Mouse (Mus musculus) adrenal gland (tissue): Measurements from ENCODE around the gene Gemin8.

Experiments
- intact Hi-C: fragments of 180-260 bp; cut with DNase I; formaldehyde crosslinking; loops from one replicate; pipeline ENCODE4 v1.15.1; 2025

Gene Gemin8

DNA sequence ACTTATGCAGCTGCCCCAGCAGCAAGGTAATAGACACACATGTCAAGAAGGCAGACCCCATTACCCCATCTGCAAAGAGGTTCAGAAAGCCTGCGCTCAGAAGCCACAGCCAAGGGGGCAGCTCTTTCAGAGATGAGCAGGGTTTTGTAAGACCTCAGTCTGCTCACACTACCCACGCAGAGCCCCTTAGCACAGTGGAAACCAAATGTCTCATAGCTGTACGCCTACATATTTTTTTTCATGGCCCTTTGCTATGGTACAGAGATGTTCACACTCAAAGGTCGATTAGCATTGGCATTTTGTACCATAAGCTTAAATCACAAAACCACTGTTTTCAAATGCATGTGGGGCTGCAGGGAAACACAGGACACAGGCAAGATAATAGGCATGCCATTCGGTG is 56.6 kb downstream of the Gemin8 start:
- intact Hi-C loops: no loop called here

GRCm38 (mm10) chrX:166229750-166230149 is 59.5 kb downstream of the Gemin8 start:
- intact Hi-C loops: no loop called here

DNA sequence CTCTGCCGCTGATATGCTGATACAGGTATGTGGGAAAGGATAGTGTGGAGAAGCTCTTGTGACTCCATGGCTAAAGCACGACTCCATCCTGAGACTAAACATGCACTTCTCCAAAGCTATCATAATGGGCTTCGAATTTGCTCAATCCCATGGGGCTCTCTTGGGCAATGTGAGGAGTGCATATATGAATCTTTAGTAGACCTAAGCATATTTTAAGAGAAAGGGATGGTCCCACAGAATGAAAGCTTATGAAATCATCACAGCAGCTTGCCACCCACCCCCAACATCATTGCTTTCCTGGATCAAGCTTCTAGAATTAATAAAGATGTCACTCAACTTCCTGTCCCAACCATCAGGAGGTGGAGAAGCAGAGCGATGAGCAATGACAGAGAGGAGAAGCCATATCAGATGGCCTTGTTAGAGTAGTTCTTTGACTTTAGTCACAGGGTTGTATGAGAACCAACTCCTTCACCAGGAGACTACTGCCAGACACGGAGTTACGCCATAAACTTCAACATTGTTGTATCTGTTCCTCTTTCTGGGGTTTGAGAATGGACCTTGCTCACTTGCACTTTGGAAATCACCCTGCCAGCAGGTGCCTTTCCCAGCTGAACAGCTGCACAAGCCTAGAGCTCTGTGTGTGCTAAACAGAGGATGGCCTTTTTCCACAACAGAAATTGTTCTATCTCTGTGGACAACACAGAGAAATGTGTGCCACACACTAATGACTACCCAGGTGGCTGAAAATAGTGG is 60.4 kb downstream of the Gemin8 start:
- intact Hi-C loops: no loop called here

- intact Hi-C loops: no loop called here
Measured at GRCm38 (mm10) chrX:166236131-166236530, 65.9 kb downstream of the Gemin8 start.

DNA sequence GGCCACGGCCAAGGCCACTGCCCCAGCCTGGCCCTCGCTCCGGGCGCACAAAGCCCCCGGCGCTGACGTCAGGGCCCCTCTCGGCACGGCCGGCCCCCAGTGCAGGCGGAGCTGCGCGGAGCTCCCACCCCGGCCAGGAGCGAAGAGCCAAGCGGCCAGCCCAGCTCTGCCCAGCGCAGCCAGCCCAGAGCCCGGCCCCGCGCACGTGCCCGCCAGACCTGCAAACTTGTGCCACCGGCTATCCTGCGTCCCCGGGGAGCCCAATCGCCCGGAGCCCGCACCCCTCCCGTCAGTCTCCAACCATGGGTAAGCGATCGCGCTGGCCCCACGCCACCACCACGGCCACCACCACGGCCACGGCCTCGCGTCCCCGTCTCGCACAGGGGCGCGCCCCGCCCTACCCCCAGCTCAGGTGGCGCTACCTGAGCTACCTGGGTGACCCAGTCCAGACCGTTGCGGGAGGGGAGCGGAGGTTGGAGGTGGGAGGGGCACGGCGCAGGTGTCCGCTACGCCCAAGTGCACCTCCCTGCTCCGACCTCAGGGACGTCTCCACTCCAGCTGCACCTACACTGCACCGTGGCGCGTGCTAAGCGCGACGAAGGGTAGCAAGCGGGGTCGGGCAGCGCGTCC is 68.7 kb downstream of the Gemin8 start, which contains the start of gene Gpm6b:
Gene Gpm6b (plus strand): TSS at position 81 of the 630 bp plus-strand sequence.
- intact Hi-C loops: no loop called here

DNA sequence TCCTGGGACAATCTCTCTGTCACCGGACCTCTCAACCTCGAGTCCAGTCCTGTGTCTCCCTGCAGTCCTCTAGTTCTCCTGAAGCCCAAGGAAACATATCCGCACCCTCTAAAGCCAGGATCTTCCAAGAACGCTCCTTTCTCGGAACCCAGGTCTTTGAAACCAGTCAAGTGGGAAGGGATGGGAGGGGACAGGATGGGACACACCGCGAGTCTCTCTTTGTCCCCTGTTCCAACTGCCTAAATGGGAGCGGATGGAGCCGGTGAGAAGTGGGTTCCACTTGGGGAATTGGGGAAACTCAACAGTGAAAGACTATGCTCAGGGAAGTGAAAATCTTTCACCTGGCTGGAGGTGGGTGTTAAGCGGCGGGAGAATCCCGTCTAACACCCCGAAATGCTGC is 69.3 kb downstream of the Gemin8 start:
- intact Hi-C loops: no loop called here
